Mouse (Mus musculus) myocyte (in vitro differentiated cells): ENCODE data around the gene Hsd3b7. TPM values are rescaled to one million over a fixed set of nuclear protein-coding genes. Genes with fewer than 3 reads are reported as not detected.

ENCODE experiments used
- H3K27me3 ChIP-seq: one replicate; pipeline ENCODE4 v1.6.1; 2011; ENCODE audit not compliant: control insufficient read depth, insufficient read depth, insufficient read length
- H3K36me3 ChIP-seq: one replicate; pipeline ENCODE4 v1.6.1; 2011; ENCODE audit not compliant: control insufficient read depth, insufficient read depth
- H3K4me2 ChIP-seq: one replicate; pipeline ENCODE4 v1.6.1; 2011; ENCODE audit warnings: low read depth, control low read depth
- H3K4me3 ChIP-seq: one replicate; pipeline ENCODE4 v1.5.1; 2011; ENCODE audit warnings: mild to moderate bottlenecking, control low read depth, moderate library complexity
- H3K79me2 ChIP-seq: one replicate; pipeline ENCODE4 v1.6.1; 2011; ENCODE audit not compliant: control insufficient read depth, insufficient read depth
- H3ac ChIP-seq: one replicate; pipeline ENCODE4 v1.6.1; 2011; ENCODE audit not compliant: control insufficient read depth, insufficient read length
- CEBPB ChIP-seq: IDR thresholded peaks from 2 replicates; pipeline ENCODE4 v1.6.1; 2011; ENCODE audit warnings: mild to moderate bottlenecking, moderate library complexity; ENCODE audit not compliant: poor library complexity, insufficient read depth, severe bottlenecking
- E2F4 ChIP-seq: IDR thresholded peaks from one replicate; pipeline ENCODE4 v1.6.1; 2011; ENCODE audit warnings: mild to moderate bottlenecking, control low read depth, moderate library complexity; ENCODE audit not compliant: insufficient read depth
- MAX ChIP-seq: IDR thresholded peaks from one replicate; pipeline ENCODE4 v1.6.1; 2011; ENCODE audit warnings: low read depth, mild to moderate bottlenecking, control low read depth
- MYOD1 ChIP-seq, 3 experiments: IDR thresholded peaks; one replicate each; pipeline ENCODE4 v1.6.1; 2011; ENCODE audit warnings: control low read depth in 2 of 3, low read depth in 2 of 3, mild to moderate bottlenecking in 2 of 3, moderate library complexity in 1 of 3; ENCODE audit not compliant: insufficient read length in 2 of 3, control insufficient read depth in 1 of 3
- MYOG ChIP-seq, 3 experiments: IDR thresholded peaks; one replicate each; pipeline ENCODE4 v1.6.1; 2011; ENCODE audit warnings: control low read depth in 2 of 3, low read depth in 2 of 3, mild to moderate bottlenecking in 2 of 3; ENCODE audit not compliant: insufficient read length in 2 of 3, control insufficient read depth in 1 of 3, insufficient read depth in 1 of 3
- POLR2A ChIP-seq: IDR thresholded peaks from one replicate; pipeline ENCODE4 v1.6.1; 2011; ENCODE audit warnings: low read depth, mild to moderate bottlenecking, control low read depth, moderate library complexity; ENCODE audit not compliant: insufficient read length
- POLR2AphosphoS2 ChIP-seq: IDR thresholded peaks from one replicate; pipeline ENCODE4 v1.6.1; 2011; ENCODE audit warnings: low read depth, control low read depth; ENCODE audit not compliant: insufficient read length
- REST ChIP-seq: IDR thresholded peaks from one replicate; pipeline ENCODE4 v1.6.1; 2011; ENCODE audit warnings: mild to moderate bottlenecking, control low read depth, moderate library complexity; ENCODE audit not compliant: insufficient read depth, insufficient read length
- SRF ChIP-seq: IDR thresholded peaks from one replicate; pipeline ENCODE4 v1.6.1; 2011; ENCODE audit warnings: low read depth; ENCODE audit not compliant: control insufficient read depth, insufficient read length
- TCF12 ChIP-seq: IDR thresholded peaks from one replicate; pipeline ENCODE4 v1.6.1; 2011; ENCODE audit warnings: mild to moderate bottlenecking, control low read depth; ENCODE audit not compliant: poor library complexity, insufficient read depth, severe bottlenecking
- TCF3 ChIP-seq: IDR thresholded peaks from one replicate; pipeline ENCODE4 v1.6.1; 2011; ENCODE audit warnings: low read depth, control low read depth; ENCODE audit not compliant: insufficient read length
- USF1 ChIP-seq: IDR thresholded peaks from one replicate; pipeline ENCODE4 v1.6.1; 2011; ENCODE audit warnings: low read depth, mild to moderate bottlenecking, control low read depth, moderate library complexity
- polyA plus RNA-seq: library from polyadenylated mRNA; unstranded; fragments of >200 nt; fragmentation: generic; extraction: Trizol; gene quantifications from one replicate; pipeline ENCODE4 v1.2.1, GENCODE M21; 2012; ENCODE audit warnings: missing spikeins

The Hsd3b7 gene
- polyA plus RNA-seq, 1 experiment = 15.0 TPM

- no peak overlapping the region for H3K4me3 ChIP-seq
- H3K36me3 ChIP-seq = peaks cover 14% of the 10 kb centered on the region
- H3K27me3 ChIP-seq = no peaks in the 10 kb centered on the region
- H3ac ChIP-seq = no peak overlapping the region
- TF ChIP-seq TCF12 (no peak), POLR2AphosphoS2 (no peak), MAX (no peak), MYOD1 (IDR thresholded peaks at IDR 0.05; ENCODE audit: control insufficient read depth in 1 of 3, insufficient read length in 2 of 3, low read depth in 2 of 3) (peak in 2 of 3 experiments; percentile 72 to 74), MYOG (IDR thresholded peaks at IDR 0.05; ENCODE audit: control insufficient read depth in 1 of 3, insufficient read depth in 1 of 3, insufficient read length in 2 of 3, low read depth in 2 of 3) (peak in 2 of 3 experiments; percentile 64 to 90), REST (no peak), CEBPB (no peak), USF1 (peak; percentile 68), E2F4 (no peak), POLR2A (no peak), TCF3 (no peak), SRF (no peak)
- no peak overlapping the region for H3K4me2 ChIP-seq
- H3K79me2 ChIP-seq = no peaks in the 10 kb centered on the region
These were observed 33.4 kb upstream of the Hsd3b7 start for GRCm38 (mm10) chr7:127766851-127767609.

DNA sequence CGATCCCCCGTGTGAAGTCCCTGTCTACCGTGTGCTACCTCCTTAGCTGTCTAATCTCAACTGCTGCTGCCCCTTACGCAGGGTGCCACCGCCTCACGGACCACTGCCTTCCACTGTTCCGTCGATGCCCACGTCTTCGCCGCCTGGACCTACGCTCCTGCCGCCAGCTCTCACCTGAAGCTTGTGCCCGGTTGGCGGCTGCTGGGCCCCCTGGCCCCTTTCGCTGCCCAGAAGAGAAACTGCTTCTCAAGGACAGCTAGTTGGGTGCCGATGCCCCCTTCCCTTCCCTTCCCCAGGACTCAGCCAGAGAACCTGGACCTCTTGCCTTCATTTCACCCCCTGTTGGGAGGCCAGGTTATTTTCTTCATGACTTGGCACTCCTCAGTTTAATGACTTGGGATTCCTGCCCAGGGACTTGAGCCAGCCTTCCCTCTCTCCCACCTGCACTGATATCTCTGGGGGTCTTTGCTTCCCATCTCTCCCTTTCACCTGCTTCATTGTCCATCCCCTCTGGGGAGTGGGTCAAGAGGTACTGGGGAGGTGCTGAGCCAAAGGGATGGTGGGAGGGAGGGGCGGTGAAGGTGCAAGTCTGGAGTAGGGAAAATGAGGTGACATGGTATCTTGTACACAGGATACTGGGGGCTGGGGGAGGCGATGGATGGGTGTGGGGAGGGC, 32.6 kb upstream of the Hsd3b7 start:
- H3K27me3 ChIP-seq = no peaks in the 10 kb centered on the region
- no peaks in the 10 kb centered on the region for H3K79me2 ChIP-seq
- no peak overlapping the region for H3ac ChIP-seq
- TF ChIP-seq POLR2AphosphoS2 (no peak), CEBPB (no peak), TCF12 (no peak)
- peaks cover 14% of the 10 kb centered on the region for H3K36me3 ChIP-seq
- no peak overlapping the region for H3K4me2 ChIP-seq
- H3K4me3 ChIP-seq = no peak overlapping the region

- H3K4me2 ChIP-seq = peak overlapping the region; percentile 99
- peak overlapping the region; percentile 84 for H3K4me3 ChIP-seq
- no peak for TF ChIP-seq CEBPB
- H3K79me2 ChIP-seq = no peaks in the 10 kb centered on the region
- H3ac ChIP-seq = no peak overlapping the region
- H3K36me3 ChIP-seq = peaks cover 11% of the 10 kb centered on the region
- no peaks in the 10 kb centered on the region for H3K27me3 ChIP-seq
These were observed 31.9 kb upstream of the Hsd3b7 start for GRCm38 (mm10) chr7:127768346-127768996.

DNA sequence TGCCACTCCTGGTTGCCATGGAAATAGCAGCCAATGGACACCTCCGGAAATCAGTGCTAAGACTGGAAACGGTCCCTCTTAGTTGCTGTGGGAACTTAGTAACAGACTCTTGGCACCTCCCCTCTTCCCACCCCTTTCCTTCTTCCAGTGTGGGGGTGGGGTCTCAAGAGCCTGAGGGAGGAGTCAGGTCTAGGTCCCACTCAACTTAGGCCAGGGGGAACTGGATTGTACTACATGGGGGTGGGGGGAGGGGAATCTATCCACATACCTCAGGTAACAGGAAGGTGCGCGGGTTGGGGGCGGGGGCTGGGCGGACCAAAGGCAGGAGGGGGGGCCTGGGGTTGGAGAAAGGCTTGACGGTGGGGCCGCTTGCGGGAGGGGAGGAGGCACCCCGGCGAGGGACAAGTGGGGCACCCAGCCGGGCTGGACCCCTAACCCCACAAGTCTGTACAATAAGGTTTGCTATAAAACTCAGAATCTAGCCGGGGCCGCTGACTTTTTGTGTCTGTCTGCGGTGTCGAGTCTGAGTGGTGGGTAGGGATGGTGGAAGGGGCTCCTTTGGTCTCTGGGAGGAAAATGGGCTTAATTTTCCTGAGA, 31.3 kb upstream of the Hsd3b7 start:
- Histone ChIP-seq H3ac (peak overlapping the region; percentile 25), H3K27me3 (no peaks in the 10 kb centered on the region), H3K79me2 (no peaks in the 10 kb centered on the region), H3K36me3 (peaks cover 5% of the 10 kb centered on the region), H3K4me3 (peak overlapping the region; percentile 84), H3K4me2 (peak overlapping the region; percentile 99)
- TF ChIP-seq MYOD1 (IDR thresholded peaks at IDR 0.05; ENCODE audit: control insufficient read depth in 1 of 3, insufficient read length in 2 of 3, low read depth in 2 of 3) (no peak), E2F4 (no peak), MAX (no peak), POLR2A (no peak), SRF (no peak), POLR2AphosphoS2 (no peak), CEBPB (no peak), REST (no peak), USF1 (no peak), TCF3 (no peak)

DNA sequence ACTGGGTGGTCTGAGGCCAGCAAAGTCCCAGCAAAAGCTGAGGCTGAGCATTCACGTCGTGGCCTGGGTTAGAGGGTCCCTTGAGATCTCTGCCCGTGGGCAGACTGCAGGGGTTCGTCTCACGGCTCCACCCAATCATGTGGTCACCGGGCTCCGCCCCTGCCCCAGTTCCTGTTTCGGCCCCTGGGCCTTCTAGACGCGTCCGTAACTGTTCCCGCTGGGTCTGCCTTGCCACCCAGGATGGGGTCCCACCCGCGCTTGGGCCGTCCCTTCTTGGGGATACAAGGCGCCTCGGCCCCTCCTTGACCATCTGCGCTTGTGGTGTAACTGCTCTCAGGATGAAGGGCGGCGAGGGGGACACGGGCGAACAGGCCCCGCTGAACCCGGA, 30.8 kb upstream of the Hsd3b7 start, which contains the start of gene Orai3:
Gene Orai3, plus strand, starts transcription at position 165 of the 388 bp plus-strand sequence.
- peak within 1 kb of the TSS; percentile 84 for H3K4me3 ChIP-seq
- H3ac ChIP-seq = peak within 1 kb of the TSS; percentile 25
- peak within 1 kb of the TSS; percentile 99 for H3K4me2 ChIP-seq
- H3K79me2 ChIP-seq = no peaks in the 10 kb centered on the region
- peaks cover 5% of the 10 kb centered on the region for H3K36me3 ChIP-seq
- TF ChIP-seq MYOD1 (IDR thresholded peaks at IDR 0.05; ENCODE audit: control insufficient read depth in 1 of 3, insufficient read length in 2 of 3, low read depth in 2 of 3) = peak in 1 of 3 experiments; percentile 8
- TF ChIP-seq E2F4 = no peak
- no peak for TF ChIP-seq MAX
- no peak for TF ChIP-seq MYOG (IDR thresholded peaks at IDR 0.05; ENCODE audit: control insufficient read depth in 1 of 3, insufficient read depth in 1 of 3, insufficient read length in 2 of 3, low read depth in 2 of 3)
- no peak for TF ChIP-seq REST
- no peak for TF ChIP-seq SRF
- peak; percentile 54 for TF ChIP-seq USF1
- peak; percentile 90 for TF ChIP-seq POLR2A
- TF ChIP-seq TCF3 = no peak
- peak; percentile 94 for TF ChIP-seq POLR2AphosphoS2
- TF ChIP-seq CEBPB = no peak
- no peak for TF ChIP-seq TCF12
- no peaks in the 10 kb centered on the region for H3K27me3 ChIP-seq
